Mouse (Mus musculus) embryonic fibroblast, embryonic 13.5 days (primary cell): ENCODE measurements around the gene Frs2.

Source experiments
- CTCF ChIP-seq: IDR thresholded peaks from 2 replicates; pipeline ENCODE4 v1.5.1; 2011; ENCODE audit warnings: mild to moderate bottlenecking, control low read depth, low read length, moderate library complexity, borderline replicate concordance; ENCODE audit not compliant: insufficient read depth
- POLR2A ChIP-seq: IDR thresholded peaks from 2 replicates; pipeline ENCODE4 v1.6.1; 2011; ENCODE audit warnings: low read depth, mild to moderate bottlenecking, control low read depth, low read length, moderate library complexity

GRCm38 (mm10) chr10:117106686-117107085 is 41.6 kb downstream of the Frs2 start:
- TF ChIP-seq POLR2A (no peak), CTCF (no peak)
